Mouse (Mus musculus): ENCODE data around the gene Dbn1. TPM values are rescaled to one million over a fixed set of nuclear protein-coding genes. Genes with fewer than 3 reads are reported as not detected.

Dbn1 gene
- polyA plus RNA-seq (2015; fragmentation: Nextera tagmentation; extraction: Ambion mirVana) = 124 and 132 TPM in 2 replicates

DNA sequence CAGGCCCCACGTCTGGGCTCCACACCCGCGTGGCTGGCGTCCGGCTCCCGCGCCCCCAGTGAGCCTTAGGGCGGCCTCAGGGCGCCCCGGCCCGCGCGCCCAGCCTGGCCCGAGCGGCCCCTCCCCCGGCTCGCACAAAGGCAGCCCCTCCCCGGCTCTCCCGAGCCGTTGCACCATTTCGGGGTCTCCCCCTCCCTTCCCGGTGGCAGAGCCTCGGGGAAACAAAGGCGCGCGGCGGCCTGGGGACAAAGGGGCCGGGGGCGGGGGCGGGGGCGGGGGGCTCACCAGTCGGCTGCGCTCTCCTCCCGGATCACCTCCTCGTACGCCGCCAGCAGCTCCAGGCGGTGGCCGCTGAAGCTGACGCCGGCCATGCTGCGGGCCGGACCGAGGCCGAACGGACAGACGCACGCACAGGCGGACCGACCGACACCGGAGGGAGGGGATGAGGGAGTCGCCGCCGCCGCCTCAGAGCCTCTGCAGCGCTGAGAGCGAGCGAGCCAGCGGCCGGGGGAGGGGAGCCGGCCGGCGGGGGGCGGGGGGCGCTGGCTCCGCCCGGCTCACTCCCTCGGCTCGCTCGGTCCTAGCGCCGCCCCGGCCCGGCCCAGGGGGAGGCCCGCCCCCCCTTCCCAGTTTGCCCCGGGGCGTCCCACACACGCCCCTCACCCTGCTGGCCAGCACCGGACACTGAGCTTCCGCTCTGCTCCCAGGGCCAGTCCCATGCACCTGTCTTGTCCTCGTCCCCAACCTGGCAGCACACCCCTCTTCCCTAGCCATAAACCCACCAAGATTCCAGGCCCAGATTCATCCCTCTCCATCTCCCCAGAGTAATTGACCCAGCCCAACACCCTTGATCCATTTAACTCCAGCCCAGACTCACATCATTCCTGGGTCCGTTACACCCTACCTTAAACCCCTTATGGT is at the start of gene Dbn1:
Gene Dbn1 (minus strand): TSS at position 534 of the 921 bp plus-strand sequence.
- Histone ChIP-seq H3K27ac (peak within 1 kb of the TSS; percentile 87), H3K36me3 (no peaks in the 10 kb centered on the region), H3K9ac (peak within 1 kb of the TSS; percentile 95), H3K9me3 (no peaks in the 10 kb centered on the region), H3K27me3 (peaks cover 9% of the 10 kb centered on the region; the same call in 1 of the 2 replicates), H3K4me3 (peak within 1 kb of the TSS; percentile 97), H3K4me1 (peaks cover 44% of the 10 kb centered on the region), H3K4me2 (peak within 1 kb of the TSS; percentile 93)
- 2% methylated on average over 67 of the region's 83 CpGs for WGBS
- peak; percentile 80 for ATAC-seq (ENCODE audit: borderline replicate concordance, extremely low read depth, low FRiP score, low TSS enrichment)

DNA sequence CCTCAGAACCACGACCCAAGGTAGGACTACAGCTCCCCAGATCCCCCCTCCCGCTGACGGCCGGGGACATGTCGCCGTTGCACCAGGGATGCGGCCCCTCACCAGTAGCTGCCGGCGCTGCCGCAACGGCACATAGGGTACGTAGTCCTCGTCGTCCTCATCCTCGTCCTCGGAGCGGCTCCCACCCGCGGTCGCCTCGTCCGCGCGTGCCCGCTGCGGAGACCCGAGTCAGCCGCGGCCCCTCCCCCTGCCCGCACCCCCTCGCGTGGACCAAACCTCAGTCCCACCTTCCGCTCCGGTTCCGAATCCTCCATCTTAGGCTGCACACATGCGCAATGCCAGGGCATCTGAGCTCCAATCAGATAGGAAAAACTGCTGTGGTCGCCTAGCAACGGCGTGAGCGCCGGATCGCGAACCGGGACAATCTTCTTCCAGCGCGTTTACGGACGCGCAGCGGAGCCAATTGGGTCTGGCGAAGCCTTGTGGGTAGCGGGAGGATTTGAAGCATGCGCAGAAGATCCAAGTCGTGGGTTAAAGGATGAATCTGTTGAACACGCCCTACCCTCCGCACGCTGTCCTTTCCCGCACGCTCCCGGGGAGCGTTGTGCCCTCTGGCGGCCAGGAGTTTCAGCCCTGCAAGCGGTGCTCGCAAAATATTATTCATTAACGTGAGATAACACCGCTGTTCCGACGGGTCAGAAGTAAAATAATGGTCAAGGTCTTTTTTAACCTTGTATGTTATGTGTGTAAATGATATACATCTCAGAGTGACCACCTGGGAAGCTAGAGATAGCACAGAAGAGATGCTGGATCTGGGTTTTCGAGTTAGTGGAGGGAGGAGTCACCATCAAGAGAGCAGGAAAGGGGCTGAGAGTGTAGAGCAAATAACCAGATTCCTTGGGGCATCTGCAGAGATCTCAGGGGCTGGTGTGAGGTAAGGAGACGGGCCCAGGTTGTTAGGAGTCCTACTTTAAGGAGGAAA is 48.6 kb upstream of the Dbn1 start, which contains the start of gene Ddx41:
Gene Ddx41 (minus strand): TSS at position 465 of the 982 bp plus-strand sequence.
- Histone ChIP-seq H3K36me3 (peaks cover 65% of the 10 kb centered on the region), H3K27ac (peak within 1 kb of the TSS; percentile 22), H3K9me3 (no peaks in the 10 kb centered on the region), H3K4me2 (peak within 1 kb of the TSS; percentile 89), H3K4me1 (peaks cover 15% of the 10 kb centered on the region), H3K9ac (peak within 1 kb of the TSS; percentile 87), H3K4me3 (peak within 1 kb of the TSS; percentile 98), H3K27me3 (no peaks in the 10 kb centered on the region)
- peak; percentile 97 for ATAC-seq (ENCODE audit: borderline replicate concordance, extremely low read depth, low FRiP score, low TSS enrichment)
- under 1% methylated on average over 70 of the region's 70 CpGs for WGBS

DNA sequence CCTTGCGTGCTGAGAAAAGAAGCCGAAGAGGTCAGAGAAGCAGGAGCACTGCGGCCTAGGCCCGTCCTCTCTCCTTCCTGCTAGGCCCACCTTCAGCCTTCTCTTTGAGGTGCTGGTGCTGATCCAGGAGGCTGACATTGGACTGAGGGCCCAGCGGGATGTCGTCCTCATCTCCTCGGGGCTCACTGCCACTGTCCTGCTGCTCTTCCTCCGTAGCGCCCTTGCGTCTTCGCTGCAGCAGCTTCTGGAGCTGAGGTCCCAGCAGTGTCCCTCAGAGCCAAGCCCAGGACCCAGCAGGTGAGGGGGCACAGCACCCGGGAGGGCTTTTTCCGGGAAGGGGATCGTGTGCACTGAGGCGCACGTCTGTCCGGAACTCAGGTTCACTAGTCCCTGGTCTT is 47.9 kb upstream of the Dbn1 start:
- H3K4me3 ChIP-seq = peak overlapping the region; percentile 98
- ATAC-seq (ENCODE audit: borderline replicate concordance, extremely low read depth, low FRiP score, low TSS enrichment) = peak; percentile 16
- no peaks in the 10 kb centered on the region for H3K9me3 ChIP-seq
- H3K4me1 ChIP-seq = peaks cover 15% of the 10 kb centered on the region
- WGBS = 14% methylated on average over 17 of the region's 17 CpGs
- peaks cover 64% of the 10 kb centered on the region for H3K36me3 ChIP-seq
- H3K27ac ChIP-seq = no peak overlapping the region
- peak overlapping the region; percentile 87 for H3K9ac ChIP-seq
- H3K4me2 ChIP-seq = peak overlapping the region; percentile 89
- no peaks in the 10 kb centered on the region for H3K27me3 ChIP-seq

DNA sequence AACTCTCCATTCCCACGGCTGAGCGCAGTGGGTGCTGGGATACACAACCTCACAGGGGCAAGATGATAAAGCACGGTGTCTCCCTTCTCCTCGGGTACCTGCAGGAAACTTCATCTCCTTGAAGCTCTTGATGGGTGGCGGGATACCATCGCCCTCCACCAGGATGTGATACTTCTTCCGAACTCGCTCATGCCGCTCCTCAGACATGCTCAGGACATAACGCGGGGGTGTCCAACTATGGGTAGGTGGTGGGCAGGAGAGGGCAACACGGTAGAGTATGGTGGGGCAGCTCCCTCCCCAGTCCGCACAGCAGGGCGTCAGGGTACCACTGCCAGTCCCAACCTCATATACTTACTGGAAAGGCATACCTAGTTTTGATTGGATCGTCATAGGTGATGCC is 47.3 kb upstream of the Dbn1 start:
- Histone ChIP-seq H3K4me3 (peak overlapping the region; percentile 98), H3K36me3 (peaks cover 63% of the 10 kb centered on the region)

DNA sequence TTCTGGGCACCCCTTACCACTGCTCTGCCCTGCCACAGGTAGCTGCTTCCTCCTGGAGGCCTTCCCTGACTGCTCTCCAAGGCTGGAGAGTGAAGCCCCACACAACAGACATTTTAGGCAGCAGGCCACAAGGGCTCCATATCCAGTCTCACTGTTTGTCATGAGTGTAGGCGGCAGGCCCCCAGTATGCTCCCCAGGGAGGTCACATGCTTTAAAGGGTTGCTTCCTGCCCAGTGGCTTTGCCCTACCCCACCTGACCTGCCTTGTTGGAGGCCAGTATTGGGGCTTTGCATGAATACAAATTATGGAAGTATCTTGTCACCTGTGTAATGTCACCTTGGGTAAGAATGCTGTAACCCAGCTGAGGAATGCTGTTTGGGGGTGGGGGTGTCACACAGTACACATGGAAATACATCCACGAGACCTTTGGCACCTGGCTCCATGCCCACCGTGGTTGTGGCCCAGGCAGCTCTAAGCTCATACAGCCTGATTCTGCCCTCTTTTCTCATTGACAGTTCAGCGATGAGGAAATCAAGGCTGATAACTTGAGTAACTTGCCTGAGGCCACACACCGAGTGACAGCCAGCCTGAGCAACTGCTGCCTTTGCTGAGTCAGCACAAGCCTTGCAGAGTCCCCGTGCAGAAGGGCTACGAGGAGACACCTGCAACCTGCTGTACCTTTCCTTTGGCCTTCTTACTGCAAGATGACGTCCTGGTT is 41.4 kb upstream of the Dbn1 start, which contains the start of gene Dok3:
Gene Dok3 (minus strand): TSS at position 99 of the 718 bp plus-strand sequence.
- H3K36me3 ChIP-seq = peaks cover 49% of the 10 kb centered on the region
- no peaks in the 10 kb centered on the region for H3K4me1 ChIP-seq
- H3K27me3 ChIP-seq = no peaks in the 10 kb centered on the region

More for the DNA sequence above, 47.3 kb upstream of the Dbn1 start:
- peak overlapping the region; percentile 87; the same call in 1 of the 2 replicates for H3K9ac ChIP-seq
- peaks cover 15% of the 10 kb centered on the region for H3K4me1 ChIP-seq
- H3K9me3 ChIP-seq = no peaks in the 10 kb centered on the region
- peak overlapping the region; percentile 89 for H3K4me2 ChIP-seq
- ATAC-seq (ENCODE audit: borderline replicate concordance, extremely low read depth, low FRiP score, low TSS enrichment) = no peak
- H3K27ac ChIP-seq = no peak overlapping the region
- 93% methylated on average over 15 of the region's 15 CpGs for WGBS
- no peaks in the 10 kb centered on the region for H3K27me3 ChIP-seq

DNA sequence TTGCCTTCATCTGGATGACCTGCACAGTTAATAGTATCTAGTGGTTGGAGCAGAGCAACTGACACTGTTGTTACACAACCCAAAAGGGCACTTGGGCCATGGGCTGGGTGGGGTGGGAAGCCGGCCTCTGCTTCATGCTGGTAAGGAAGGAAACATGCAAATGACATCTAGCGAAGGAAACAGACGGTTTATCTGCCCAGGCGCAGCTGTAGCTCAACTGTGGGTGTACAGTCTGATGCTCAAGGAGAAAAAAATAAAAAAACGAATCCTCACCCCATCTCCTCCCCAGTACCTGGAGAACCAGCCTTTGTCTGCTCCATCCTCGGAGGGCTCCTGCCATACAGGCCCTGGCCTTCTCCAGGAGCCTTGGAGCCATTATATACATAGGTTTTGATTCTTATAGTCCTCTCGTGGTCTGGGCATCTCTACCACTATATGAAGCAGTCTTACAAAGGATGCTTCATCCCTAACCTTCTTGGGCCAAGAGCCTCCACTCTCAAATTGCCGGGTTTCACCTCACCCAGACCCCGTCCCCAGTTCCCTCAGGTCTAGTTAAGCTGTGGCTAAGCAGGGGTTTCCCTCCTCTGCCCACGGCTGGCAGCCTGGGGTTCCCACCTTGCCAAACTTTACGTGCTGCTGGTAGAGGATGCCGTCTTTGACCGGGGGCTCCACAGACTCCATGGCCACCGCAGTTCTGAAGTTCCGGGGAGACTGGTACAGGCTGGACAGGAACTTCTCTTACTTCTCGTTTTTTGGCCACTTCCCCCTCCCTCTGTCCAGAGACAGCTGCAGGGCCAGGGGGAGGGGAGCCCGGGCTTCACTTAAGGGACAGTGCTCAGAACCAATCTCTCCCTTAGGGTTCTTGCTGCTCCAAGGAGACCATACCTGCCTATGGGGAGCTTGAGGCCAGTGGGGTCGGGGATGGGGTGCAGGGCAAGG is 40.2 kb upstream of the Dbn1 start:
- Histone ChIP-seq H3K27ac (no peak overlapping the region), H3K4me3 (no peak overlapping the region), H3K4me1 (no peaks in the 10 kb centered on the region), H3K36me3 (peaks cover 38% of the 10 kb centered on the region), H3K4me2 (no peak overlapping the region), H3K27me3 (no peaks in the 10 kb centered on the region), H3K9ac (no peak overlapping the region), H3K9me3 (no peaks in the 10 kb centered on the region)
- no peak for ATAC-seq (ENCODE audit: borderline replicate concordance, extremely low read depth, low FRiP score, low TSS enrichment)
- WGBS = 73% methylated on average over 18 of the region's 18 CpGs

More for the DNA sequence above, 41.4 kb upstream of the Dbn1 start, which contains the start of gene Dok3:
- H3K9ac ChIP-seq = no peak within 1 kb of the TSS
- no peaks in the 10 kb centered on the region for H3K9me3 ChIP-seq
- 78% methylated on average over 8 of the region's 8 CpGs for WGBS
- no peak for ATAC-seq (ENCODE audit: borderline replicate concordance, extremely low read depth, low FRiP score, low TSS enrichment)
- no peak within 1 kb of the TSS for H3K4me3 ChIP-seq
- H3K27ac ChIP-seq = no peak within 1 kb of the TSS
- H3K4me2 ChIP-seq = no peak within 1 kb of the TSS

DNA sequence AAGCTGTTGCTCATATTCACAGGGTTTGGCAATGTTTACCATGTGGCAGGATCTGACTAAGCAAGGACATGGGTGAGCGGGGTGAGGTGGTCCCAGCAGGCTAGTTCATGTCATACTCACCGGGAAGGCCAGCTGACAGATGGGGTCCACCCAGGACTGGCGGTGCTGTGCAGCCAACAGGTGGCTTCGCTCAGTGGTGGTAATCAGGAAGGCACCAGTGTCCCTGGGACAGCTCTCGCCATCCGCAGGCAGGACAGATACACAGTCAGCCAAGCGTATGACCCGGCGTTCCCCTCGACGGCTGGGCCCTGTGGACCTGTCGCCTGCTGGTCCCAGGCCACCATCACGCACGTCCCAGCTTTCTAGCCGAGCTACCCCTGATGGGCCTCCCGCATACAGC is 39.3 kb upstream of the Dbn1 start:
- no peak overlapping the region for H3K9ac ChIP-seq
- H3K36me3 ChIP-seq = peaks cover 30% of the 10 kb centered on the region
- H3K27me3 ChIP-seq = no peaks in the 10 kb centered on the region
- H3K4me3 ChIP-seq = no peak overlapping the region
- no peak overlapping the region for H3K27ac ChIP-seq
- 76% methylated on average over 16 of the region's 16 CpGs for WGBS
- no peaks in the 10 kb centered on the region for H3K9me3 ChIP-seq
- H3K4me2 ChIP-seq = no peak overlapping the region
- ATAC-seq (ENCODE audit: borderline replicate concordance, extremely low read depth, low FRiP score, low TSS enrichment) = no peak; the same call in 1 of the 2 replicates
- no peaks in the 10 kb centered on the region for H3K4me1 ChIP-seq

DNA sequence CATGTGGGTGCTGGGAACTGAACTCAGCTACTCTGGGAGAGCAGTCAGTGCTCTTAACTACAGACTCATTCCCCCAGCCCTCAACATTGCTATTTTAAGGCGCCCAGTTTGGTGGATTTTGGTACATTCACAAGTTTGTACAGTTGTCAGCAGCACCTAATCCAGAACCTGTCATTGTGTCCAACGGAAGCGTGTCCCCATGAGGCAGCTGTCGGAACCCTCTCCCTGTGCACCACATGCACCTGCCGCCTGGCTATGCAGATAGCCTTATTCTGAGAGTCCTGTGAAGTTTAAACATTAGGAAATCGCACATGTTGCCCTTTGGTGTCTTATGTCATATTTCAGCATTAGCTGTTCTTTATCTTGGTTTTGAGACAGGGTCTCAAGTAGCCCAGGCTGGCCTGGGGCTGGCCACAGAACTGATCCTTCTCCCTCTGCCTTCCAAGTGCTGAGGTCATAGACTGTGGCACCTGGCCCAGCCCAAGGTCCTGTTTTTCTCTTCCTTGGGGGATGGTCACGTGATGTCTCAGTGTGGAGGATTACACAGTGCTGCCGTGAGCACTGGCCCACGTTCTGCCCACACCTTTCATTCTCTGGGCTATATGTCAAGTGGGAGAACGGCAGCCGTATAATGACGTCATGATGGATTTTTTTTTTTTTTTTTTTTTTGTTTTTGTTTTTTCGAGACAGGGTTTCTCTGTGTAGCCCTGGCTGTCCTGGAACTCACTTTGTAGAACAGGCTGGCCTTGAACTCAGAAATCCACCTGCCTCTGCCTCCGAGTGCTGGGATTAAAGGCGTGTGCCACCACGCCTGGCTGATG is 38.0 kb upstream of the Dbn1 start:
- no peaks in the 10 kb centered on the region for H3K9me3 ChIP-seq
- ATAC-seq (ENCODE audit: borderline replicate concordance, extremely low read depth, low FRiP score, low TSS enrichment) = no peak
- H3K4me2 ChIP-seq = no peak overlapping the region
- H3K4me3 ChIP-seq = no peak overlapping the region
- H3K36me3 ChIP-seq = peaks cover 17% of the 10 kb centered on the region
- no peaks in the 10 kb centered on the region for H3K4me1 ChIP-seq
- no peaks in the 10 kb centered on the region for H3K27me3 ChIP-seq
- WGBS = 72% methylated on average over 16 of the region's 16 CpGs
- H3K27ac ChIP-seq = no peak overlapping the region
- H3K9ac ChIP-seq = no peak overlapping the region

DNA sequence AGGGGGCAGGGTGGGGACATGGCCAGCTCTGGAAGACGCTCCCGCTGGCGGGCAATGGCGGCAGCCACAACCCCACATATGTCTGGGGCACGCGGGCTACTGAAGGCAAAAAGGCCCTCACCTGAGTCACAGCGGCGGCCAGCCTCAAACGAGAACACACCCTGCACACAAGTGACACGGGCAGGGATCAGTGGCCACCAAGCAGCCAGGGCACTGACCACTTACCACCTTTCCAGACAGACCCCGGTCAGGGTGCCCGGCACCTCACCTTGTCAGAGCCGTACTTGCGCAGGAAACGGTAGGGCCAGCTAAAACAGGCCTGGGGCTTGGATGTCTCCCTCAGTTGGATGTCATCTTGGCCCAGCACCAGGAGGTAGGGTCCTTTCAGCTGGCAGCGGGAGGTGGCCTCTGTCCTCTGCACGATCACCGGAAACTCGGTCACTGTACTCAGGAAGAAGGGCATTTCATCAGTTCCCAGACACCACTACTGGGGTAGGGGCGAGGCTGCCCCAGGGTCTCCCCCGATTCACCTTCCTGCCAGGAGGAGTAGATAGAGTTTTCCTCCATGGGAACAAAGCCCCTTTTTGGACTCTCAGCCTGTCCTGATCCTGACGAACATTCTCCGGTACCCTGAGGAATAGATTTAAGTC is 36.2 kb upstream of the Dbn1 start:
- peak; percentile 15; the same call in 1 of the 2 replicates for ATAC-seq (ENCODE audit: borderline replicate concordance, extremely low read depth, low FRiP score, low TSS enrichment)

More for the DNA sequence above, 36.2 kb upstream of the Dbn1 start:
- Histone ChIP-seq H3K4me3 (no peak overlapping the region), H3K36me3 (peaks cover under 1% of the 10 kb centered on the region; the same call in 1 of the 2 replicates), H3K27me3 (no peaks in the 10 kb centered on the region), H3K4me2 (no peak overlapping the region), H3K9ac (no peak overlapping the region), H3K4me1 (no peaks in the 10 kb centered on the region), H3K9me3 (no peaks in the 10 kb centered on the region), H3K27ac (no peak overlapping the region)
- 86% methylated on average over 23 of the region's 23 CpGs for WGBS
